Mouse (Mus musculus) heart, postnatal 4 days (tissue): ENCODE results near the gene Taldo1. TPM values are rescaled to one million over a fixed set of nuclear protein-coding genes. Genes with fewer than 3 reads are reported as not detected.
A peak's percentile ranks its signal among the peaks of the same experiment; 100 is the strongest.

ENCODE experiments used
- DNase-seq: peaks from one replicate; pipeline ENCODE4 v3.0.0; 2021
- total RNA-seq, 2 experiments: library from RNA; stranded (reverse); gene quantifications; 2 replicates each; pipeline ENCODE4 v1.2.3; 2021

Taldo1 gene
- total RNA-seq, 2 experiments from 2014 or later = 126 to 134 TPM

GRCm38 (mm10) chr7:141426948-141427730 lies 35.1 kb downstream of the Taldo1 start:
- no peak for DNase-seq

- DNase-seq = no peak
Measured at GRCm38 (mm10) chr7:141428701-141429100, 36.7 kb downstream of the Taldo1 start.

- DNase-seq = peak; percentile 50
Measured at GRCm38 (mm10) chr7:141429310-141429709, 37.3 kb downstream of the Taldo1 start, which contains the start of gene Cend1. TSS of gene Cend1 (minus strand) at chr7:141429491.

GRCm38 (mm10) chr7:141429840-141430584 lies 38.0 kb downstream of the Taldo1 start:
- peak; percentile 33 for DNase-seq

DNA sequence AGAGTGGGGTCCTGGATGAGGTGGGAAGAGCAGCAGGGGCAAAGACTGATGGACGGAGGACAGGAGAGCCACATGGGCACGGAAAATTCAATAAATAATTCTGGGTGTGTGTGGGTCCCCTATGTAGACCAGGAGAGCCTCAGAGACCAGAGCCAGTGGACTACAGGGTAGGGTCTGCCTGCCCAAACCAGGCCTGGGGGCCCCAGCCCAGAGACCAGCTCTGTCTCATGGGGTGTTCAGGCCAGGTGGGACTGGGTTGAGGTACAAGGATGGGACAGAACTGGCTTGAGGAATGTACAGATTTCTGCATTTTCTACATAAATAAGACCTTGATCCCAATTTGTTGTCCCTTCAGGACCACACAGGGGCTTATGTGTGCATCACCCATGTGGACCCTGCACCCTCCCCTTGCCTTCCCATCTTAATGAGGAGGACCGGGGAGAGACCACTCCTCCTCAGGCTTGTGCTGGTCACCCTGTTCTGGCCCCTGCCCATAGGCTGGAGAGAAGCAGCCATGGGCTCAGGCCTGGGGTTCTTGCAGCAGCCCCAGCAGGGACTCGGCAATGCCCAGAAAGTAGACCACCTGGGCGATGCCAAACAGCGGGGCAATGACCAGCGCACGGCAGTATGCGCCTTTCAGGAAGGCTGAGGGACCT lies 38.7 kb downstream of the Taldo1 start:
- DNase-seq = no peak

GRCm38 (mm10) chr7:141431434-141432185 lies 39.6 kb downstream of the Taldo1 start:
- no peak for DNase-seq

- DNase-seq = peak; percentile 74
Measured at GRCm38 (mm10) chr7:141432186-141432611, 40.2 kb downstream of the Taldo1 start.

DNA sequence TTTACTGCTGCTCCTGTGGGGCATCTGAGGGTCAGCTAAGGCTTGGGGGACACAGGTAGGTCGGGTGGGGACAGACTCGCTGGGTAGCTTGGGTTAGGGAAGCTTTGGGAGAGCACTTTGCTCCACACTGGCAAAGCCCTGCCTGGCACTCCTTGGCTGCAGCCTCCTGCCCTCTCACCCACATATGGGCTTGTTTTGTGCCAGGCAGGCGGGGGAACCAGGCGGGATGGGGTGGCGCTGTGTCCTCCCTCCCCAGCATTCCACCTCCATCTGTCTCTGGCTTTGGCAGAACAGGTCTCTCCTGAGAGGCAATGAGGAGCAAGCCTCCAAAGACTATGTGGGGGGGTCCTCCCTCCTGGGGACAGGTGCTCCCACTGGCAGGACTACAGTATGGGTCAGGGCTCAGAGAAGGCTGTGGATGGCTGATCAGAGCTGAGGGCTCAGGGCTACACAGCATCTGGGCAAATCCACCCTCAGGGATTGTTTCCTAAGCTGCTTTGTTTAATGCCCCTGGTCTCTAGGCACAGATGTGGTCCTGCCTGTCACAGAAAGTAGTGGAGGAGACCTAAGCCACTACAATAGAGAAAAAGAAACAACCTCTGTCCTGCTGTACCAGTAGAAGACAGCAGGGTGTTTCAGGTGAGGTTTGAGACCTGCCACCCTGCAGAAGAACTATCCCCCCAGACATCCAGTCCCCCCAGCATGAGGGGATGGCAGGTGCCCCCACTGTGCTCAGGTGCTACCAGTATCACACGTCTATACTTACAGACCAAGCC lies 40.9 kb downstream of the Taldo1 start:
- DNase-seq = peak; percentile 72

DNA sequence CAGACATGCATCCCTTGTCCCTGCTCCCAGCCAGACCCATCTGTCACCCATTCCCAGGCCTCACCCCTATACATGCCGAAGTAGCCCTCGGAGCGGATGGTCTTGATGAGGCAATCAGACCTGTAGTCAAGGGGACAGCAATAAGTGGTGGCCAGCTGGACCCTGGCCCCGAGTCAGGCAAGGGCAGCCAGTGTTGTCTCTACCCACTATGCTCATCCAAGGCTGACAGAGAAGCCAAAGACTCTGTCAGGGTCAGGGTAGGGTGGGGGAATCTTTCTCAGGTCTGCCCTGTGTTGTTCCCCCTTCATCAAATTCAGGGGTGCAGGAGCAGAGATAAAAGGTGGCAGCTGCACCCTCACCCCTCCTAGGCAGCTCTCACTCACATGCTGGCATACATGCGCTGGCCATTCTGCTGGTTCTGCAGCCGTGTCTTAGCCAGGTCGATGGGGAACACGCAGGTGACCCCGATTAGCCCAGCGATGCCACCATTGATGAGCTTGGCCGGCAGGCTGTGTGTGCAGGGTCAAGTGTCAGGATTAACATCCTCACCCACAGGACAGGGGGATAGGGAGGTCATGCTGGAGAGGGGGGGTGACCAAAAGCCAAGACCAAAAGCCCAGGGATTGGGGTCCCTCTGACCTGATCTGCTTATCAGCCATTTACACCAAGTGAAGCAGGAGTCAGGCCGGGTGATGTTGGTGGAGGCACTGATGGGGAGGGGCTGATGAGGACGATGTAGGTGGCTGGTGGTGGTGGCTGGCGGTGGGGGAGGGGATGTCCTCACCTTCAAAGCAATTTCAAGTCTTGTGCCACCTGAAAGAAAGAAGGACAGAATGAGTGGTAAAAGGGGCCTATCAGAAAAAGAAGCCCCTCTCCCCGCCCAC lies 41.8 kb downstream of the Taldo1 start:
- DNase-seq = no peak

DNA sequence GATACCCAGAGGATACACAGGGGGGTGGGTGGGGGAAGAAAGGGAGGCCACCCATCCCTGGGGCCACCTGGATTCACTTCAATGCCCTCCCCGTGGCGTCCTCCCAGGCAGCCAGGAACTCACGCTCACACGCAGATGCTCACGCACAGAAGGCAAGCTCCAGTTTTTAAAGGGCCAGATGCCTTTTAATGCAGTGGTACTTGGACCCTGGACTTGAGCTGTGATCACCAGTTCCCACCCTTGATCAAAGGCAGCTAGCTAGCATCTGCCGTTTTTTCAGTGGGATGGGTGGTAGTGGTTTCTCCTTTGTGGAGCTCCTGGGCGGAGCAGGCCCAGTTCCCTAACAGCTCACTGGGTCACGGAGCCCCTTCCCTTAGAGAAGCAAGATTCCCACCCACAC lies 42.5 kb downstream of the Taldo1 start:
- DNase-seq = no peak

DNA sequence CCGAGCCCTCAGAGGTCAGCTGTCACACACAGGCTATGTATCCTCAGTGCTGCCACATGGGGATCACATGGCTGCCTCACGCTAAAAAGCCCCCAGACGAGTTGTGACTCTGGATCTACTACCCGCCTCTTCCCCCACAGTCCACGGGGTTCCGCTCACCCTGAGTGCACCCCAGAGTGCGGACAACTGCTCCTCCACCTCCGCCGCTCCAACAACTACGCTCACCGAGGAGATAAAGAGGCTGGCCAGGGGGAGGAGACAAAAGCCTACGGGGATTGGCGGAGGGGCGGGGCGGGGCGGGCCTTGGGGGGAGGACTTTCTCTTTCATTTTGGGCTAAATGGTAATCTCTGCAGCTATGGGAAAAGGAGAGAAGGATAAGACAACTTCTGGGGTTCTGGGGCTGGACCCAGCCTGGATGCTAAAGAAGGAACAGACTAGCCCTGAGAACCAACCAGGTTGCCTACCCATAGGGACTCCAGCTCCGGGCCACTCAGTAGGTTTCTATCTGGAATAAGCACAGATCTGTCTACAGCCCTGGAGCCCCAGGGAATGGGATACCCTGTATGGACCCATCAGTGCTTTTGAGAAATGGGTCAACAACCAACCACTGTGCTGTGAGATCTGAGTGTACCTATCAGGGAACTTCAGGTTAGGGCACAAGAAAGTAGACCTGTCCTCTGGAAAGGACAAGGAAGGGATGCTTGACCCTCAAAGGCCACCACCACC lies 43.3 kb downstream of the Taldo1 start:
- DNase-seq = peak; percentile 68

DNA sequence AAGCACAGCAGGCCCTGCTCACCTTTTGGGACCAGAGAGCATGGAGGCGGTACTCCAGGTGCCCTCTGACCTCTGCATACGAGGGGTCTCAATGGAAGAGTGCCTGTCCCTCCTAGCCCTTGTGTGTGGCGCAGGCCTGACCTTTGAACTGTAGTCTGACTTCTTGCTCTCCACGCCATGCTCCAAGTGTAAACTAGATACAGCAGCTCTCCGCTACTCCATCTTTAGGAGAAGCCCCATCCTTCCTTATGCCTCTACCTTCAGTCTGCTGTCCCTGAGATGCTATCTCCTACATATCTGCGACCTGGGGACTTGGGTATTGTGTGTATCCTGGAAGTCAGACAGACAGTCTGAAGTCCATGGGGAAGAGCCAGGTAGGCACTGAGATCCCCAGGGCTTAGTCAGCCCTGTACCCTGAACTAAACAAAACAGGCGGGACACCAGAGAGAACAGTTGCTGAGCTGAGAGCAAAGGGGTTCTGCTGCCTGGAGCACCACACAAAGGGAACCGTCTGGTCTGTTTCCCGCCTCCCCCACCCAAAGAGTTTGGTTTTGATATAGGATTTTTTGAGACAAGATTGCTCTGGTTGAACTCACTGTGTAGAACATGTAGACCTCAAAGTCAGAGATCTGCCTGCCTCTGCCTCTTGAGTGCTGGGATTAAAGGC lies 44.0 kb downstream of the Taldo1 start:
- DNase-seq = no peak

- DNase-seq = no peak
Measured at GRCm38 (mm10) chr7:141436523-141436892, 44.5 kb downstream of the Taldo1 start.

DNA sequence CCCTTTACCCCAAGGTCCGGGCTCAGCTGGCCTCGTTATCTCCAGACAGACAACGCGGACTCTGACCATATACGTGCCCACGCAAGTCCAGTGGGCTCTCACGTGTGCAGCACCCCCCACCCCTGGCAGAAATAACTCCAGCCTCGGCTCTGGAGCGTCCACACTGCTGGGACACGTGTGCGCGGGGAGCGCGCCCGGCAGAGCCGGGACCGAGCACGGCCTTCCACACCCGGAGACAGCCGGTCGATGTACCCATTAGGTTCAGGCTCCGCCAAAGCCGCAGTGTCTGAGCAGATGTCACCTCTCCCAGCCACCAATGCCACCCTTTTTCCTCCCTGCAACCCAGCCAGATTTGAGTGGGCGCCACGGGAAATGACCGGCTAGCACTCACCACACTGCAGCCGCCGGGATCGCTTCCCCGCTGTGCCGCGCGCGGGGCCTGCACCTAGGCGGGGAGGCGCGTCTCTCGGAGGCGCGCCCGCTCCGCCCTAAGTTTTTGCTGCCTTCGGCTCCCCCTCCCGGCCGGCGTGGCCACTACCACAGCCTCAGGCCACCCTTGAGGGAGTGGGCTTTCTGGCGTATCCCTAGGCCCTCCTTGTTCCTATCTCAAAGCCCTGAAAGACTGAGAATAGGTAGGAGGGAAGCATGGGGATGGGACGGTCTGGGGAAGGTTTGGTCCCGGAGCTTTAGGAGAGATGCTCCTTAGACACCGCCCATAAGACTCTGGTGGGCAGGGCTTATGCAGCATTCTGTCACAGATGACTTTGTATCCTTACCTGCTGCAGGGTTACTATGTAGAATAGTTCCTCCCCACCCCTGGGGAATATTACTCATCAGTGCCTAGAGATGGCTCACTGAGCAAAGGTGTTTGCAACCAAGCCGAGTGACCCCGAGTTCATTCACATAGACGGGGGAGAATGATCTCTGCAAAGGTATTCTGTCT lies 45.5 kb downstream of the Taldo1 start, which contains the start of gene Slc25a22:
Gene Slc25a22 (minus strand): TSS at position 715 of the 943 bp plus-strand sequence.
- peak; percentile 86 for DNase-seq

GRCm38 (mm10) chr7:141438201-141438968 lies 46.4 kb downstream of the Taldo1 start:
- no peak for DNase-seq

DNA sequence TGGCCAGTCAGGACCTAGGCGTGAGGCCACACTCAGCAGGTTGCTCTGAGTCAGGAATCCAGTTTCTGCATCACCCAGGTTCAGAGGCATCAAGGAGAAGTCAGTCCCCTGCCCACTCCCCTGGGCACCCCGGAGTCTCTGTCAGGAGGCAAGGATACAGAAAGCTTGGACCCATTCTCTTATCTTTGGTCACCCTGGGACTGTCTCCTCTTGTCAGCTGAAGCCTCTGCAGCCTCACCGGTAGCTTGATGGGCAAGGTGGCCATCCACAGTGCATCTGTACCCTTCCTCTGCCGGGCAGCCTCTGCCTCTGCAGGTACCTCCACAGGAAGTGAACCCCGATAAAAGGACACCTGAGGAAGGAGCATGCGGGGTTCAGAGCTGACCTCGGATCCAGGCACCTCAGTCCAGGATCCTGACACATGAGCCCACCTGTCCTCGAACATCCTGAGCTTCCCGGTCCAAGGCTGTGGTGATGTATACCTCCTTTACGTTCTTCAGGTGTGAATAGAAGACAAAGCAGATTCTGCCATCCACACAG lies 47.2 kb downstream of the Taldo1 start:
- no peak for DNase-seq

GRCm38 (mm10) chr7:141439811-141440210 lies 47.8 kb downstream of the Taldo1 start:
- DNase-seq = no peak
